Mouse (Mus musculus): ENCODE results near the gene C1qtnf6.
A peak's percentile ranks its signal among the peaks of the same experiment; 100 is the strongest.

C1qtnf6 gene

DNA sequence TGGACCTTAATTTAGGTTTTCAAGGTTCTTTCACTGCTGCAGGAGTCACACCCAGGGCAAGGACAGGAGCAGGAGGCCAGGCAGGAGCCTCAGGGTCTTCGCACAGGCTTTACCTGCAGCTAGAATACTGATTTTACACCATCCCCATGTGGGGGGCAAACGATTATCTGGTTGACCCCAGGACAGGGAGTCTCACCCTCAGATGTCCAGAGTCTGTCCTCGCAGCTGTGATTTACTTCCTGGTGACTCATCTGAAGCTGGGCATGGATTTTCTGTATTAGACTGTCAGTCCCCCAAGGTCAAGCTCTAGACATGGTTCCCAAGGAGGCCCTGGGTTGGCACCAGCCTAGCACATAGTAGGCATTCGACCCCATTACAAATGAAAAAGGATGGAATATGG is 14.8 kb upstream of the C1qtnf6 start:
- no peak for DNase-seq (ENCODE audit: low spot score in 2 of 2)

DNA sequence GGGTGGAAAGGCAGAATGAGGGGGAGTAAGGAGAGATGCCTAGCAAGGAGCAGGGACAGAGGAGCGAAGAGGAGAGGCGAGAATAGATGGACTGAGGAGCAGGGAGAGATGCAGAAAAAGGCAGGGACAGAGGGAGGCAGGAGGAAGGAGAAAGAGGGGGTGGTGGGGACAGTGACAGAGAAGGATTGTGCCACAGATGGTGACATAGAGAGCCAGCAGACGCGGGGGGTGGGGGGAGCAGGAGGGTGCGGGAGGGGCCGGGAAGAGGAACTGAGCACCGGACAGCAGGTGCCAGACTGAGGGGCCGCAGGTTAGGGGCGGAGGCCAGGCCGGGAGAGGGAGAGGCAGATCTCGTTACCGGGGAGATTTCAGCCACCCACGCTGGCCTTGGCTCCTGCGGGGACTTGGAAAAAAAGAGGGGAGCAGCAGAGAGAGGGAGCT is 13.4 kb upstream of the C1qtnf6 start, which contains the start of gene Sstr3:
Gene Sstr3 (minus strand): TSS at position 125 of the 441 bp plus-strand sequence.
- no peak for DNase-seq (ENCODE audit: low spot score in 2 of 2)

DNA sequence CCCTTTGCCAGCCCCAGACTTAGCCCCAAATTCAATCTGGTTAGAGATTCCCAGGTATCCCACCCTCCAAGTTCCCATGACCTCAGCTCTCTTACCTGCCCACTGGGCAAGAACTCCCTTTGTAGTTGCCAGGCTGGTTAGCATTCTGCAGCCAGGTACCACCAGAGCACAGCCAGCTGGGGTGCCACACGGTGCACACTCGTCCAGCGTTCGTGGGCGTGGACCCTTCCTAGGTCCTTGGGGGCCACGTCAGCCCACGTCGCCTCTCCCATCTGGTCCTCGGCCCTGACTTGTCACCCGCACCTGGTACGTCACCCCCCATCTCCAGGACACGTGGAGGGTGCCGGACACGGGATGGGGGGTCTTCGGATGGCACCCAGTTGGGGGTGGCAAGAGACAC is 12.8 kb upstream of the C1qtnf6 start:
- DNase-seq (ENCODE audit: low spot score in 2 of 2) = no peak

DNA sequence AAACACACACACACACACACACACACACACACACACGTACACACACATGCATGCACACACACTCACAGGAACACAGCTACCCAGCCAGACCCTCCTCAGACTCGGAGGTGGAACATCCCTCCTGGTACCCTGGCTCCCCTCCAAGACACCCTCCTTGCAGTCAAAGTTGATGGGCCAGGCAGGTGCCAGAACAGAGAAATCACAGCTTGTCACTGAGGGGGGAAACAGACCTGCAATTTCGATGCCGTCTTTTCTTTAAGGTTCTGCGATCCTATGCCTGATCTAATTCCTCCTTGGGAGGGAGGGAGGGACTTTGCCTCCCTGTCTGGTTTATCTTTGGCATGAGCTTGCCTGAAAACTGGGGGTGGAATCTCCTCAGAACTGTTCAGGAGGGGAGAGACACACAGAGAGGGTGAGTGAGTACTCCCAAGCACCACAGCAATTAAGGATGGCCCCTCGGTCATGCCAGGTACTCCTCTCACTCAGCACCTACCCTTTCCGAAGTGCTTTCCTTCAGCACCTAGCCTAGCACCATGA is 11.6 kb upstream of the C1qtnf6 start:
- no peak for DNase-seq (ENCODE audit: low spot score in 2 of 2)

DNA sequence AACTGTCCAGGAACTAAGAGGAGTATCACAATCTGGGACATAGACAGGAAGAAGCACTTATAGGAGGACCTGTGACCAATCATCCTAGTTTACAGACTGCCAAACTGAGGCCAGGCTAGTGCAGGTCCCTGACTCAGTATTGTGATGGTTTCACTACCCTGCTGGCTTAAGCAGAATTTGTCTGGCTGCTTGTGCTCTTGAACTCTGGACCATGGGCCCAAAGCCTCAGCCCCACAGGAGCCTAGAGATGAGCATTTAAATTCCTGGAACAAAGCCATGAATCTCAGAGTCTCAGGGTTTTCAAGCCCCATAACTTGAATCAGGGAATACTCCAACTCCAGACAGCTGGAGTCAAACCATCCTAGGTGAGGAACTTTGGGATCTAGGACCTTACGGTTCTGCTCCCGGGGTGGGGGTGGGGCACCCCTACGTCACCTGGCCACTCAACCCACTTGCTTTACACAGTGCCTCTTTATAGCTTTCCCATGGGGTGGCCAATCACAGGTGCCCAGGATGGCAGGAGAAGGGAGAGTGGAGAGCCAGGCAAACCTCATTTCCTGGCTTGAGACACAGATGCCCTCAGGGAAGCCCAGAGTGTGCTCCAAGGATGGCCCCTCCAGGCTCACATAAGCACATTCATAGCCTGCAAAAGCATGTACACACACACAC is 11.0 kb upstream of the C1qtnf6 start:
- no peak for DNase-seq (ENCODE audit: low spot score in 2 of 2)

DNA sequence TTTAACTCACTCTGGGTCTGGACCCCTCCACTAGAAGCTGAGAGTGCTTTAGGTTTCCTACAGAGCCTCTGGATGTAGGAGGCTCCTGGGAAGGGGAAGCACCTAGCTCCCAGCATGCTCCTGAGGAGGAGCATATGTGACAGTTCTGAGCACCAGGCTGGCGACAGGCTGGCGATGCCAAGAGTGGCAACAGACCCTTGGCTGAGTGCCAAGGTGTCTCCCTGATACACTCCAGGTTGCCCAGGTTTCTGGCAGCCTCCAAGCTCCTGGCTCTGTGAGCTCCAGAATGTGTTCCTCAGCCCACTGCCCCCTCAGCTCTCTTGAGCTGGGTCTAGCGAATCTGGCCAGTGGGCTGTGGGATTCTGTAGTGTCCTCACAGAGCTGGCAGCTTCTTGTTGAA is 10.4 kb upstream of the C1qtnf6 start:
- peak in 1 of 2 experiments; percentile 37 for DNase-seq (ENCODE audit: low spot score in 2 of 2)

DNA sequence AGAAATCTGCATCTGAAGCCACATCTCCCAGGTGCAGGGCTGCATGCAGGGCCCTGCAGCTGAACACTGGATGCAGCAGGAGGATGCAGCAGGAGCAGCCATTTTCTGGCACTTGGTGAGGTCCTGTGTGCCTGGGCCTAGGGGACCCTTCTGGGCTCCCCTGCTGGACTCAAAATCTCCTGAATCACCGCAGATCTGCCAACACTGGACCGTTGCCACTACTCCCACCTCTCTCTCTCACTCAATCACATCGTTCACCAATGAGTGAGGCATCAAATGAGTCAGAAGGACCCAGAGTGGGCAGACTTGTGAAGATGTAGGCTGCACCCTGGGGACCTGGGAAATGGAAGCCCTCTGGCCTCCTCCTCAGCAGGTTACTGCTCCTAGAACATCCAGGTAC is 9.8 kb upstream of the C1qtnf6 start:
- DNase-seq (ENCODE audit: low spot score in 2 of 2) = no peak

DNA sequence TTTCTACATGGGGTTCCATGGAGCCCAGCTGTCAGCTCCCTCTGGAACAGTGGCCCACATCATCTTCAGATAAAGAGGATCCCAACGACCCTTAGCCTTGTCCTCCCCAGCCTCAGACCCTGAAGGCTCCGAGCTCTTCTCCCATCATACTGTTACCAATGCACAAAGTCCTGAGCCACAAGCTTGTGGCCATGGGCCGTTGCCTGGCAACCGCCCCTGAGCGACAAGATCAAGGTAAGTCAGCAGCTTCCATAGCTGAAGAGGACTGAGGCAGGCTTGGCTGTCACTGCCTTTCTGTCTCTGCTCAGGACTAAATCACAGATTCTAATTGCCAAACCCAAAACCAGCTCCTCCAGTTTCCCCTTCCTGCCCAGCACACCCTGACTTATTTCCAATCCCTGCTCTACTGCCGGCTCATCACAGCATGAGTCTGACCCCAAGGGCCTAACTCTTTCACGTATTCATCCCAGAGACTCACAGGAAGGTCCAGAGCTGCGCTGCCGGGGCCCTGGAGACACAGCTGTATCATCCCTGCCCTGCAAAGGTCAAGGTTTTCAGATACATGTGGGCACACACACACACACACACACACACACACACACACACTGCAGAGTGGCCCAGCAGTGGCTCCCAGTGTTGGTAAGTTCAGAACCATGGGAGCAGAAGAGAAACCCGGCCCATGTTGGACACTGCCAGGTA is 4.7 kb upstream of the C1qtnf6 start:
- no peak for DNase-seq (ENCODE audit: low spot score in 2 of 2)

DNA sequence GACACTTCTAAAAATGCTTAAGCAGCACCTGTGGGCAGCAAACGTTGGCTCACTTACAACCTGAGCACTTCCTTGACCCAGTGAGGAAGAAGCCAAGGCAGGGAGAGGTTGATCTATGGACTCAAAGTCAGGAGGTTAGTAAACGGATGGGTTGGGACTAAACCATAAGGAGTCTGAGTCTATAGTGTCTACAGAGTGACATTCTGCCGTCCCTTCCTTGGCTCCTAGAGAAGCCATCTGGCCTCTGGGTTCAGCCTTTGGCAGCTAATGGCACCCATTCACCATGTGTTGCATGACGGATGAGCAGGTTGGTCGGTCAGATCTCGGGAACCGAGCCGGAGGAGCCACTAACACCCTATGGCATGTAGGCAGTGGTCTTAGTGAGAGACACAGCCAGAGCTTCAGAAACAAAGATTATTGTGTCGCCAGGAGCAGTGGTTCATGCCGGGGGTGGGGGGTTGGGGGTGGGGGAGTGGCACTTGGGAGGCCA is 2.2 kb upstream of the C1qtnf6 start:
- DNase-seq (ENCODE audit: low spot score in 2 of 2) = no peak

DNA sequence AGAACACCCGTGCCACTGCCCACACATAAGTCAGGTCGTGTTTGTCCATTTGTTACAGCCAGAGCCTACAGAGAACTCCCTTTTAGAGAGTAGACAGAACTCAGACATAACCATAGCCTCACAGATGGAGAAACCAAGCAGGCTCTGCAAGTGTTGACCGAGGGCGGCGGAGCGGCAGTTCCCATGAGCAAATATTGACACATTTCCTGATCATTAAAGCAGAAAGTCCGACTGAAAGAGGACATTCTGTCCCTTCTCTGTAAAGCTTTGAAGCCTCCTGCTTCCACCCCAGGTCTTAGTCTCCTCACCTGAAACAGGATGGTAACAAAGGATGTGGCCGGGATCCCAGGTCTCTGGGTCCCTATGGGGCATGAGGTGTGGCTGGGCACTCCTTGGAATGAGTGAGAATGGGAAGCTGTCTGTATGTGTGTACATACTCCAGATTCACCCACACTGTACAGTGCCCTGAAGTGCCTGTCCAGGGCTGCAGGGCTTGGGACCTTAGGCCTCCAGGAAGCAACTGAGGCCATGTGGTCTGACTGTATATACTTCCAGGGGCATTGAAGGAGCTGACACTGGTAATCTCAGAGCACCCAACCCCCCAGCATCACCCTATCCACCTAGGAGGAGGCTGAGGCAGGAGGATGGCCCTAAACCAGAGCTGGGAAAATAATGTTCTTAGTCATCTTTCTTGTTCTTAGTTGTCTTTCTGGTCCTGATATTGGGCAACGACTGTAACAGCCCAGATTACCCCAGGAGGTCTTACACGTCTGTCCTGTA is 1.5 kb upstream of the C1qtnf6 start:
- no peak for DNase-seq (ENCODE audit: low spot score in 2 of 2)

DNA sequence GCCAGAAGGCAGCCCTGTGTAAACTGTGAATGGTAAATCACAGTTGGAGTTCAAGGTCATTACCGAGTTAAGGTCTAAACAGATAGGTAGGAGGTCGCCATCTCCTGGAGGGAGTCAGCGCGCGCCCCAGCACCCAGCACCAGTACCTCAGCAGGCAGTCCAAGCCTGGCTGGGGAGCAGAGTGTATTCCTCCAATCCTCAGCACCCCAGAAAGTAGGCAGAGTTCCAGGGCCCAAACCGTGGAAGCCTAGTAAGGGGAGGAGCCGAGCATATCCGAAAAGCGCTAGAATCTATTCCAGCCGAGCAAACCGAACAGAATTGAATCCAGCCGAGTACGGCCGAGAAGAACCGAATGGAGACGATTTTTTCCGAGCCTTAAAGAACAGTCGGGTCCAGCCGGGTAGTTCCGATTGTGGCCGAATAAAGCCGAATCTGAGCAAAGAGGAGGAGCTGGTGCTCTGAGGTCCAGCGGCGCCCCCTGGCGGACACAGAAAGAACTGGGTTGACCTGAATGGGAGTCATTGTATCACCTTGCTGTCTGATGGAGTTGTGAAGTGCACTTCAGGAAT is 769 bp upstream of the C1qtnf6 start:
- peak; percentile 96 to 100 for DNase-seq (ENCODE audit: low spot score in 2 of 2)

DNA sequence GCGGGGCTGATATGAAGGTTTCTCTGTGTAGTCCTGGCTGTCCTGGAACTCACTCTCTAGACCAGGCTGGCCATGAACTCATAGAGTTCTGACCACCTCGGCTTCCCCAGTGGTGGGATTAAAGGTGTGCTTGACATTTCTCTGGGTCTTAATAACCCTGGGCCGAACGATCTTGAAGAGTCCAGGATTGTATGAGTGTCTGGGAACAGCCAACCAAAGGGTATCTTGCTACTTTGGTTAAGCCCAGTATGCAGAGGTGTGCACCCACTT is 170 bp upstream of the C1qtnf6 start:
- DNase-seq (ENCODE audit: low spot score in 2 of 2) = no peak

DNA sequence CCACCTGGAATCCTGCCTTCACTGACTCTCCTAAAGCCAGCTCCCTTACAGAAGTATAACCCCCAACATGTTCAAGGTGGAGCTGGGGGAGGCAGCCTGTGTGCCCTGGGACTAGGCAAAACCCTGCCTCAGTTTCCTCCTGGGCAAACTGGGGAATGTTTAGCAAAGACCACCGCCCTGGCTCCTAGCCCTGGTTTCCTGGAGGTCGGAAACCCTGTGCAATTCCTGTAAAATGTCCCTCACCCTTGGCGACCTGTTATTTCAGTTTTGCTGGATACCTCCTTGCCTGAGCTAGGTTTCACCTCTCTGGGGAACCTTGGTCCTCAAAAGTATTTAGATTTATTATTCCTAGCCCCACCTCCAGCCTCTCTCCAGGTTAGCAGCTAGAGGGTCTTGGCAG is 1.1 kb downstream of the C1qtnf6 start:
- DNase-seq (ENCODE audit: low spot score in 2 of 2) = no peak

DNA sequence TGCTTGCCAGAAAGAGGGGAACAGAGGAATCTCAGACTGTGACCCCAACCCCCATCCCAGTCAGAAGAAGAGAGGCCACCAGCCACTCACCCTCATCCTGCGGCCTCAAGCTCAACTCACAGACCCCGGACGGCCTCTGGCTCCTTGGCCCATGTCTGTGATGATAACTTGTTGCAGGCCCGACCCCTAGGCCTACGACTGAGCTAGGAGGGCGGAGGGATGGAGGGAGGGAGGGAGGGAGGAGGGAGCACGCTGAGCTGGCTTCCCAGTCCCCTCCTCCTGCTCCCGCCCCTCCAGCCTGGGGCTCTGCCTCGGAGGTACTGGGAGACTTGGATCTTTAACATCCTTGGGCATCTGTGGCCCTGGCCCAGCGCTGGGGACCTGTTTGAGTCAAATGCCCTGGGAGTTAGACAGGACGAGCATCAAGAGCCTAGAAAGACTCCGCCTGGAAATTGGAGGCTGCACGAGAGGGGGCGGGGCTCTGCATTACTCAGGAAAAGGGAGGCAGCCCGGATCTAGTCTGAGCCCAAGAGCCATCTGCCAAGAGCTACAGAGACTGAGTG is 1.7 kb downstream of the C1qtnf6 start:
- DNase-seq (ENCODE audit: low spot score in 2 of 2) = peak; percentile 82 to 85

DNA sequence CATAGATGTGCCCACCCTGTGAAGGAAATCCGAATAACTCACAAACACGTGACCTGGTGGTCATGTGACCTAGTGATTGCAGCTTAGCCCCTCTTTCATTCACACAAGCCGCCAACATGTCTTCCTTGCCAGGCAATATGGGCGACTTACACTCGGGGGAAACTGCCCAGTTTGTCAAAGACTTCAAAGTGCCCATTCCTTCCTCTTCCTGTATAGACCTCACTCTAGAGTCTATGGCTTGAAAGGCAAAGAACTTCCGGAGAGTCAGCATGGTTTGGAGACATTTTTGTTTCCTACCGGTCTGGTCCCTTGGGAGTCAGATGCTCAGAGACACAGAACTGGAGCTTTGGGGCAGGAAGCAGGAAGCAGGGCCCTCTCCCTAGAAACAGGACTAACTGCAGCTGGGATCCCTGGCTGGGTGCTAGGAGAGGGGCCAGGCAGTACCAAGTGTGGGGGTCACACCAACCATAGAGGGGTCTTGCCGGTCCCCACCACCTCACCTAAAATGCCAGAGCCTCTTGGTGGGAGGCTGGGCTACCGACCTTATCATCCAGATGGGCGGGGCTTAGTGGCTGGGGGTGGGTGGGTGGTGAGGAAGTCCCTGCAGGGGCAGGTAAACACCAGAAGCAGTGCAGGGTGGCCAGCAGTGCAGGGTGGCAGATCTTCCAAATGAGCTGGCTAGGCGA is 2.3 kb downstream of the C1qtnf6 start:
- peak; percentile 76 to 85 for DNase-seq (ENCODE audit: low spot score in 2 of 2)

DNA sequence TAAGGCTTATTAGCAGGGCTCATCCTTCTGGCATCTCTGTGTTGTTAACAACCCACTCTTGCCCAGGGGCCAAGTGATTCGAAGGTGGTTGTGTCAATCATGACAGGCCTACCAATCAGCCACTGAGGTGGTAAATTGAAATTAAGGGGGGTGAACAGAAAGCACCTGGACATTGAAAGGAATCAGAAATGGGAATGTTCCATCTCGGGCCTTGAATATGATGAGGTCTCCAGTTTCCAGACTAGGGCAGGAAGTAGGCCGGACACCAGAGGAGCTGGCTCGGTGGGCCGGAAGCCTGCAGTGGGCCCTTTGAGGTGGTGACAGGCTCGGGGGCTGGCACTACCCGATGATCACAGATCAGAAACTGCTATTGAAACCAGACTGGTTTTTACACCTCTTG is 3.2 kb downstream of the C1qtnf6 start:
- DNase-seq (ENCODE audit: low spot score in 2 of 2) = peak; percentile 65 to 80

DNA sequence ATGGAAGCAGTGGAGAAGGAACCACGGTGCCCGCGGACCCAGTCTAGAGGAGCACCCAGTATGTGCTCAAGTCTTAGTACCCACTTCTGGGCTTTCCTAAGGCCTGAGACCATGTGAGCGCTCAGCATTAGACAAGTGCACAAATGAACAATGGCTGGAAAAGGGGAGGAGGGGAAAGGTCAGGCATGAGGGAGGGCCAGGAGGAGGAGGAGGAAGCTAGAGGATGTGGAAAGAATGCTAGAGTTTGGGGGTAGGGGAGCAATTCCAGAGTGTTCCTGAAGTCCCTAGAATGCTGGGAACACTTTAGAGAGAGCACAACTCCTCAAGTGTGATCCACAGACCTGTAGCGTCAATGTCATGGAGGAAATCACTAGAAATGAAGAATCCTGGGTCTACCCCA is 7.1 kb downstream of the C1qtnf6 start:
- no peak for DNase-seq (ENCODE audit: low spot score in 2 of 2)

DNA sequence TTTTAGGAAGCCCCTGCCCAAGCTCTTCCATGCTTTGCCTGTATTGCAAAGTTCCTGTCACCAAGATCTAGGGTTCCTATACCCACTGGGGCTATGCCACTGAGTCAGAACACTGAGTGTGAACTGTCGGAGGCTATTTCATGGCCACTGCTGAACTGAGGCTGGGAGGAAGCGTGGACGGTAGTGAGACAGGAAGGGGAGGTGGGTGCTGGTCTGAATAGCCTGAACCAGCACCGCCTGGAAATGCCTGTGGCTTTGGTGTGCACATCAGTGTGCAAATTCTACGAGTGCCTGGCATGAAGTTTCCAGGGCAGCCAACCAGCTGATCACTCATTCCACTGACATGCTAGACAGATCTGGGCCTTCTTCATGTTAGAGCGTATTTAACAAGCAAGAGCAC is 9.3 kb downstream of the C1qtnf6 start:
- no peak for DNase-seq (ENCODE audit: low spot score in 2 of 2)

DNA sequence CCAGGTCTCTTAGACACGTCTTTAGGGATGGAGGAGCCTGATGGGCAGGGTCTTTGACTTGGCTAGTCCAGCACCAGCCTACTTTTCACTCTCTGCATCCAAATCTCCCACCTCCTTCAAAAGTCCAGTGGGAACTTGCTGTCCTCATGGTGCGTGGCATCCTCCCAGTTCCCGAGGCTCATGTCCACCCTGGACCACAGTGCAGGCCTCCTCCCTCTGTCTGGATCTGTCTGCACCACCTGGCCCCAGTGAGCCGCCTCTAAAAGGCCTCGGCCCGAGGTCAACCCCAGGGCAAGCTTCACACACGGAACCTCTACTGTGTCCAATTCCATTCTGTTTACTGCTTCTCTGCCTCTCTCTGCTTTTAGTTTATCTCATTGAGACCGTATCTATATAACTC is 9.9 kb downstream of the C1qtnf6 start:
- DNase-seq (ENCODE audit: low spot score in 2 of 2) = no peak

DNA sequence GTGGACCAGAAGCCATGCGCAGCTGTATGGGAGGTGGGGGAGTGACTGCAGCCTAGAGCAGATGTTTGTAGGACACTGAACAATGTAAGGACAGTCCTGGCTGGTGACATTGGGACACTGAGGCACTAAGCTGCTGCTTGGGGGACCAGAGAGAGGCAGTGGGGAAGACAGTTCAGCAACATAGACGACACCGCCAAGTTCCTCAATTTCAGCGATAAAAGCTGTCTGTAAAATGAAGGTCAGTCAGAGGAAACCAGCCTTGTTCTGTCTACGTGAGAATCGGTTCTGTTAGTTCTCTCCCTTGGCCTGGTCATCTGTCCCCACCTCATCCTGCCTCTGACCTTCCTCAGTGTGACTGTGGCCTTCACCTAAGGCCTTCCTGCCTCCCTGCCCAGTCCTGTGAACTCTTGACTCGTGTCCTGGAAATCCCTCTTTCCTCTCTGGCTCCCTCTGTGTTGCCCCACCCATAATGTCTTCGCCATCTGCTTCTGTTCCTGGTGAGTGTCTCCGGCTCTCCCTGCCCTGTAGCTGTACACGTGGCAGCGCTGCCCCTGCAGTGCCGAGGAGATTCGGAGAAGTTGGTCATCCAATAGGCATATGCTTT is 11.0 kb downstream of the C1qtnf6 start:
- peak; percentile 86 to 93 for DNase-seq (ENCODE audit: low spot score in 2 of 2)

DNA sequence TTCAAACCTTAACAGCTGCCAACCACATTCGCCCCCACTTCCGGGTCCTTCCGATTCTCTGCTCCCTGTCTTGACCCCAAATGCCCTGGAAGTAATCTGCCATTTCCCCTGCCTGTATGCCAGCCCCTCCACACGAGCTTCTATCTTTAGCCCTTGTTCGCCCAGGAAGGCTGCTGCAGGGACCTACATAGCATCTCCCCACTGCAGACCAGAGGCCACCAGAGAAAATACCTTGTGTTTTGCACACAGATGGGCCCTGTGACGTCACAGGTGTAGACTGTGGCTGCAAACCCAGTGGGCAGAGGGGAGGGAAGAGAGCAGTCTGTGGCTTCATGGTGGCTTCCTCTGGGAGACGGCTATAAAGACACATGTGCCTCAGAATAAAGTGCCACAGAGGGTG is 13.0 kb downstream of the C1qtnf6 start:
- DNase-seq (ENCODE audit: low spot score in 2 of 2) = no peak

Data from heart, adult 9 months (tissue).